Mouse (Mus musculus) G1E (cell line): ENCODE data around the gene Sav1. TPM values are rescaled to one million over a fixed set of nuclear protein-coding genes. Genes with fewer than 3 reads are reported as not detected.

ENCODE experiments used
- ATAC-seq: 2 replicates; pipeline ENCODE4 v1.8.0; 2016; ENCODE audit warnings: mild to moderate bottlenecking; ENCODE audit not compliant: insufficient number of reproducible peaks, poor library complexity, low FRiP score, severe bottlenecking; ENCODE audit errors: extremely low read depth
- DNase-seq: peaks from one replicate; pipeline ENCODE4 v3.0.0; 2012; ENCODE audit warnings: low spot score
- H3K27me3 ChIP-seq: 2 replicates; pipeline ENCODE4 v1.6.1; 2012; ENCODE audit warnings: mild to moderate bottlenecking, low read length, inconsistent platforms; ENCODE audit not compliant: insufficient read depth
- H3K36me3 ChIP-seq: replicated peaks from 2 replicates; pipeline ENCODE3; 2012; ENCODE audit warnings: mild to moderate bottlenecking, inconsistent platforms
- H3K4me1 ChIP-seq: 2 replicates; pipeline ENCODE4 v1.6.1; 2012; ENCODE audit warnings: low read depth, low read length, inconsistent platforms, mixed read lengths; ENCODE audit not compliant: insufficient read depth
- H3K4me3 ChIP-seq: 2 replicates; pipeline ENCODE4 v1.5.1; 2012; ENCODE audit warnings: low read depth, mild to moderate bottlenecking, inconsistent platforms, low read length, moderate library complexity, mixed read lengths
- H3K9me3 ChIP-seq: replicated peaks from 2 replicates; pipeline ENCODE4 v1.6.1; 2012; ENCODE audit warnings: inconsistent platforms
- CTCF ChIP-seq: IDR thresholded peaks from 2 replicates; pipeline ENCODE4 v1.5.1; 2012; ENCODE audit warnings: low read depth, low read length, inconsistent platforms, mixed read lengths
- GATA1 ChIP-seq: IDR thresholded peaks from 2 replicates; pipeline ENCODE4 v1.6.1; 2012; ENCODE audit warnings: borderline replicate concordance, low read length, inconsistent platforms, mixed read lengths
- GATA2 ChIP-seq: IDR thresholded peaks from 2 replicates; pipeline ENCODE4 v1.6.1; 2012; ENCODE audit warnings: low read depth, low read length, inconsistent platforms, borderline replicate concordance
- POLR2AphosphoS5 ChIP-seq: IDR thresholded peaks from 2 replicates; pipeline ENCODE4 v1.6.1; 2012; ENCODE audit warnings: low read depth, low read length, inconsistent platforms; ENCODE audit not compliant: insufficient replicate concordance
- TAL1 ChIP-seq: conservative IDR thresholded peaks from 2 replicates; pipeline ENCODE4 v1.6.1; 2012; ENCODE audit warnings: low read depth, low read length, inconsistent platforms, mixed read lengths
- polyA plus RNA-seq: library from polyadenylated mRNA; stranded (reverse); fragments of >175 nt; gene quantifications from 2 replicates; pipeline ENCODE4 v1.2.3, GENCODE M21; 2012
- total RNA-seq, 2 experiments: library from RNA; stranded (forward) in 1 of 2; stranded (reverse) in 1 of 2; fragments of 200-1000 nt in 1 of 2; fragments of >200 nt in 1 of 2; fragmentation: Nextera tagmentation in 1 of 2; gene quantifications; 2 replicates each; pipeline ENCODE4 v1.2.3; 2014 to 2017

Gene Sav1
- 138 and 156 TPM in 2 replicates for total RNA-seq (2014; fragmentation: Nextera tagmentation)
- 61.3 and 79.9 TPM in 2 replicates for total RNA-seq (2017)
- 26.7 and 36.1 TPM in 2 replicates for polyA plus RNA-seq

DNA sequence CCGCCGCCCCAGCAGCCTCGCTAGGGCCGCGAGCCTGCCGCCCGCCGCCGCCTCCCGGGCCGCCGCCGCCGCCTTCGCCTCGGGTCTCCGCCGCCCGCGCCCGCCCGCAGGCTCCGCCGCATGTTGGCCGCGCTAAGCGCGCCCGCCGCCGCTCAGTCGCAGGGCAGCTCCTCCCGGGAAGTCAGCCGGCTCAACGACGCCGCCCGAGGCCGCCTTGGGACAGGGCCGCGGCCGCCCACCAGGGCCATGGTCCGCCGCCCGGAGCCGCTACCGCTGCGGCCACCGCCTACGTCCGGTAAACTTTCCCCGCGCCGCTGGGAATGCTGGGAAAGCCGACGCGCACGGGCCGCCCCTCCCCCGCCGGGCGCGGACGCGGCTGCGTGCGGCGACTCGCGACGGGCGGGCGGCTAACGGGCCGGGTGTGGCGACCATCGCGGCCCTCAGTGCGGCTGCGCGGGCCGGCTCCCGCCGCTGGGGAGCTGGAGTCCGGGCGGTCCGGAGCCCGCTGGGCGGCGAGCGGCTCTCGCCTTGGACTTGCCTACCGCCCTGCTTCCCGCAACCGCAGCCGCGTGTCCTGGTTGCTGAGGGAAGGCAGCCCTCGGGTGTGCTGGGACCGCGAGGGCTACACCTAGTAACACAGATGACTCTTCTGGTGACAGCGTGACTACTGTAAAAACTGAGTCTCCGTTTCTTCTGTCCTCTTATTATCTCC, at the start of gene Sav1:
Gene Sav1 (minus strand): TSS at position 217 of the 712 bp plus-strand sequence.
- DNase-seq, result peak; percentile 93
- peak; percentile 40; the same call in 1 of the 2 replicates for ATAC-seq
- Histone ChIP-seq H3K36me3 (peaks cover 25% of the 10 kb centered on the region), H3K9me3 (no peaks in the 10 kb centered on the region), H3K27me3 (peaks cover 8% of the 10 kb centered on the region), H3K4me1 (peaks cover 37% of the 10 kb centered on the region), H3K4me3 (peak within 1 kb of the TSS; percentile 83)
- TF ChIP-seq POLR2AphosphoS5, result no peak
- no peak for TF ChIP-seq GATA1
- no peak for TF ChIP-seq GATA2
- no peak for TF ChIP-seq TAL1
- no peak for TF ChIP-seq CTCF

DNA sequence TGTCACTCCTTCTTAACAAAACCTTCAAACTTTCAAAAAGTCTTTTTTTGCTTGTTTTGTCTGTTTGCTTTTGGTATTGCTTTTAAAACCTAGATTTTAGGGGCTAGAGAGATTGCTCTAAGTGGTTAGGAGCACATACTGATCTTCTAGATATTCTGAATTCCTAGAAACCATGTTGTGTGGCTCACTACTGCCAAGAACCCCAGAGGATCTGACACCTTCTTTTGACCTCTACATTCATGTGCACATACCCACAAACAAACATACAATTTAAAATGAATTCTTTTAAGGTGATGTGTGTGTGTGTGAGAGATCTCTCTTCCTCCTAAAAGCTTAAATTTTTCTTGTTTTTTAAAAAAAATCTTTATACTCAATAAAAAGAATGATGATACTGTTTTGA, 39.4 kb upstream of the Sav1 start:
- Histone ChIP-seq H3K4me1 (no peaks in the 10 kb centered on the region), H3K36me3 (peaks cover 83% of the 10 kb centered on the region), H3K9me3 (no peaks in the 10 kb centered on the region), H3K27me3 (no peaks in the 10 kb centered on the region), H3K4me3 (no peak overlapping the region)
- DNase-seq (no peak), ATAC-seq (no peak)
- TF ChIP-seq GATA1 (no peak), POLR2AphosphoS5 (no peak), GATA2 (no peak), TAL1 (no peak), CTCF (no peak)

DNA sequence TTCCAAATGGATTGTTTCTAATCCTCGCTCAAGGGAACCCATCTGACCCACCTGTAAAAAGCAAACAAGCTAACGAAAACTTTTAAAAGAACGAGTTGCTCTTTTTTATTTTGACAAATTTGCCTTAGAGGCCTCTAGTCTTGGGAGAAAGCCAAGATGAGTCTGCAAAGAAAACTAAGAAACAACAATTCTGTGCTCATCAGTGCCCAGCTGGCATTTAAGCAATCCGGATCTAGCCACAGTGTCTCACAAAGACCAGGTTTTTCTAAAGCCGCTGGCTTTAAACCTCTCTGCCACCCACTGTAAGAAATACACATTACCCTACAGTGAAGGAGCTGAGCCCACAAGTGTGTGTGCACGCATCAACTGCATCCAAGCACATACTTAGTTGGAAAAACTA, 38.6 kb upstream of the Sav1 start:
- Histone ChIP-seq H3K27me3 (no peaks in the 10 kb centered on the region), H3K36me3 (peaks cover 82% of the 10 kb centered on the region), H3K4me3 (no peak overlapping the region), H3K4me1 (no peaks in the 10 kb centered on the region), H3K9me3 (no peaks in the 10 kb centered on the region)
- DNase-seq, result no peak
- ATAC-seq, result no peak
- TF ChIP-seq GATA2 (no peak), GATA1 (no peak), CTCF (no peak), POLR2AphosphoS5 (no peak), TAL1 (no peak)

DNA sequence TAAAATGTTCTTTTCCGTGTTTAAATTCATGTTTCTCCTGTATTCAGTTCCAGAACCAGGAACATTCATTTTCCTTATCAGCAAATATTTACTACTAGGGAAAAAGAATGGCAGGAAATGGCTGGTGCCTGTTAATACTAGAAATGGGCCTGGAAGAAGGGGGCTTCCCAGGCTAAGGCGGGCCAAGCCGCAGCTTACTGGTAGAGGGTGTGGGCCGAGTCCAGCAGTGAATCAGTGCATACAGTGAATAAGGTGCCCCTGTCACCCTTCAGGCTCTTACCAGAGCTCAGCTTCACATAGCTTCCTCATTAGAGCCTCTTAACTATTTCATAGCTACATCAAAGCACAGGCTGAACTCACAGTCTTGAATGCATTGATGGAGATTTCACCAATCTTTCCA, 36.8 kb upstream of the Sav1 start:
- DNase-seq, result no peak
- TF ChIP-seq POLR2AphosphoS5 (no peak), CTCF (no peak), GATA2 (no peak), TAL1 (no peak), GATA1 (no peak)
- Histone ChIP-seq H3K4me3 (no peak overlapping the region), H3K9me3 (no peaks in the 10 kb centered on the region), H3K27me3 (no peaks in the 10 kb centered on the region), H3K36me3 (peaks cover 84% of the 10 kb centered on the region), H3K4me1 (no peaks in the 10 kb centered on the region)
- no peak for ATAC-seq

DNA sequence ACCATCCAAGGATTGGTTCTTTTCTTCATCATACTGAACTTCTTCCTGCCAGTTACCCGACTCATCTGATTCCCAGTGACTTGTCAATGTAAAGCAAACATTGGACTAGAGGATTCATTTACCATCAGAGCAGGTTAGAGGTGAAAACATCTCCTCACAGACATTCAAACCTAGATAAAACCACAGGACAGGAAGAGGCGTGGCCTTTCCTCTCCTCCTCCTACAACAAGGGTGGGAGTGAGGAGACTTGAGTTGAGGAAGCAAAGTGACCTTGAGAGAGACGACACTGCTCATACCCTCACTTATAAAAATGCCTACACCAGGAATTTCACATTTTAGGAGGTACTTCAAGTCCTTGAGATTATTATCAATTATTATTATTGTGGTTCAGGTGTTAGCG, 31.4 kb upstream of the Sav1 start:
- Histone ChIP-seq H3K4me3 (no peak overlapping the region), H3K36me3 (peaks cover 76% of the 10 kb centered on the region), H3K9me3 (no peaks in the 10 kb centered on the region), H3K4me1 (peaks cover 3% of the 10 kb centered on the region; the same call in 1 of the 2 replicates), H3K27me3 (no peaks in the 10 kb centered on the region)
- ATAC-seq (no peak), DNase-seq (peak; percentile 18)
- TF ChIP-seq GATA1, result no peak
- TF ChIP-seq TAL1, result no peak
- TF ChIP-seq CTCF, result no peak
- no peak for TF ChIP-seq POLR2AphosphoS5

DNA sequence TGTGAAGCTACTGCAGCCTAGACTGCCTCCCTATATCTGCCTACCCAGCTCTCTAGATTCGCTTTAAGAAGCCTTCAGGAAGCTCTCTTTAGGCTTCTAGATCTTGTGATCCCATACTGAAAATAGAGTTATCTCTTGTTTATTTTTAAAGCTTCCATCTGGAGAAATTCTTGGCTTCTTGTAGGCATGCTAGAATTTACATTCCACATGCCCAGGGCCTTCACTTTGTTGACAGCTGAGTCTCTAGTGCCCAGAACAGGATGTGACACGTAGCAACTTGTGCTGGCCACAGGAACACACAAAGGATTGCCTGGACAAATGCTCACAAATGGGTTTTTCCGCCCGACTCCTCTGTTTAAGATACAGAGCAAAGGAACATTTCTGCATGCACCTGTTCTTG, 29.1 kb upstream of the Sav1 start:
- H3K4me1 ChIP-seq, result peaks cover 3% of the 10 kb centered on the region; the same call in 1 of the 2 replicates
- ATAC-seq (no peak), DNase-seq (no peak)
- 0 out of 2 replicates have a peak, but pooled peaks cover 2% of the 10 kb centered on the region for H3K9me3 ChIP-seq
- peaks cover 67% of the 10 kb centered on the region for H3K36me3 ChIP-seq
- no peak overlapping the region for H3K4me3 ChIP-seq
- H3K27me3 ChIP-seq, result no peaks in the 10 kb centered on the region
- TF ChIP-seq GATA2 (no peak), GATA1 (no peak), CTCF (no peak), TAL1 (no peak), POLR2AphosphoS5 (no peak)
